ENCODE assay signal across 7 mouse cellular contexts in genomic region chr11:59393591-59393990, GRCm38 (mm10). TPM values are rescaled to one million over a fixed set of nuclear protein-coding genes. Genes with fewer than 3 reads are reported as not detected.
DNase-seq lines count a peak whose midpoint lies in the region; ATAC-seq lines count a peak whose summit lies in the region.

No protein-coding gene starts in this region.

- H3K27me3 ChIP-seq in forebrain, embryonic 15.5 days: no peaks in the 10 kb centered on the region
- H3K27me3 ChIP-seq in neural tube, embryonic 15.5 days (replicated peaks): no peaks in the 10 kb centered on the region

- no peak overlapping the region for H3K9ac ChIP-seq in forebrain, embryonic 15.5 days (replicated peaks)
- H3K9ac ChIP-seq in neural tube, embryonic 15.5 days (replicated peaks): no peak overlapping the region

- H3K27ac ChIP-seq in forebrain, embryonic 15.5 days (replicated peaks): no peak overlapping the region
- peak overlapping the region; percentile 58 for H3K27ac ChIP-seq in neural tube, embryonic 15.5 days (replicated peaks)

- peak; percentile 27 to 35 for DNase-seq in left cerebral cortex, postnatal 25 days (ENCODE audit: low spot score in 2 of 2)
- DNase-seq in left cerebral cortex, adult 8-10 months (ENCODE audit: low spot score in 2 of 2): no peak
- peak; percentile 57 to 74 for DNase-seq in adrenal gland, postnatal 4 days (ENCODE audit: low spot score in 2 of 2)
- peak; percentile 77 to 78 for DNase-seq in kidney, postnatal 4 days
- no peak for DNase-seq in urinary bladder, adult 18-20 months (ENCODE audit: low spot score in 2 of 2)

- H3K36me3 ChIP-seq in forebrain, embryonic 15.5 days: no peaks in the 10 kb centered on the region
- 0 out of 2 replicates have a peak, but pooled peaks cover 2% of the 10 kb centered on the region for H3K36me3 ChIP-seq in neural tube, embryonic 15.5 days

- H3K4me2 ChIP-seq in forebrain, embryonic 15.5 days (replicated peaks): no peak overlapping the region
- H3K4me2 ChIP-seq in neural tube, embryonic 15.5 days: no peak overlapping the region

- intact Hi-C loops in left cerebral cortex, postnatal 25 days (cut with DNase I): no loop called here

- peak; percentile 32; the same call in 1 of the 2 replicates for ATAC-seq in forebrain, embryonic 15.5 days (replicated peaks)
- no peak for ATAC-seq in neural tube, embryonic 15.5 days (ENCODE audit: low FRiP score)

- H3K4me3 ChIP-seq in forebrain, embryonic 15.5 days: no peak overlapping the region
- H3K4me3 ChIP-seq in neural tube, embryonic 15.5 days (replicated peaks): no peak overlapping the region

- H3K9me3 ChIP-seq in forebrain, embryonic 15.5 days: no peaks in the 10 kb centered on the region
- no peaks in the 10 kb centered on the region for H3K9me3 ChIP-seq in neural tube, embryonic 15.5 days (replicated peaks)

- H3K4me1 ChIP-seq in forebrain, embryonic 15.5 days: peaks cover 8% of the 10 kb centered on the region
- peaks cover 8% of the 10 kb centered on the region; the same call in 1 of the 2 replicates for H3K4me1 ChIP-seq in neural tube, embryonic 15.5 days

- 22% methylated on average over 9 of the region's 9 CpGs for WGBS in forebrain, embryonic 15.5 days
- WGBS in neural tube, embryonic 15.5 days: 25% methylated on average over 9 of the region's 9 CpGs

RNA-seq across cellular contexts. Expression of gene Prss38, which starts 18.1 kb away (rescaled TPM):
- not detected for total RNA-seq in left cerebral cortex, postnatal 25 days (2021)
- not detected for total RNA-seq in left cerebral cortex, adult 8-10 months (2022)
- not detected for total RNA-seq in adrenal gland, postnatal 4 days (2021)
- not detected in 2 replicates for polyA plus RNA-seq in forebrain, embryonic 15.5 days (2015; fragmentation: Nextera tagmentation; extraction: Ambion mirVana)
- not detected in 2 replicates for polyA plus RNA-seq in neural tube, embryonic 15.5 days (2015; fragmentation: Nextera tagmentation; extraction: Ambion mirVana)

RNA-seq across cellular contexts. Expression of gene Jmjd4, which starts 56.3 kb away (rescaled TPM):
- total RNA-seq in left cerebral cortex, postnatal 25 days (2021): 10 to 100 TPM; 28.4 to 28.9 TPM
- 10 to 100 TPM; 26.0 to 29.1 (median 26.6) TPM for total RNA-seq in left cerebral cortex, adult 8-10 months (2022)
- 10 to 100 TPM; 11.4 to 12.1 TPM for total RNA-seq in adrenal gland, postnatal 4 days (2021)
- polyA plus RNA-seq in forebrain, embryonic 15.5 days (2015; fragmentation: Nextera tagmentation; extraction: Ambion mirVana): 13.9 TPM in 2 replicates
- polyA plus RNA-seq in neural tube, embryonic 15.5 days (2015; fragmentation: Nextera tagmentation; extraction: Ambion mirVana): 20.2 and 20.5 TPM in 2 replicates

RNA-seq across cellular contexts. Expression of gene Snap47, which starts 57.4 kb away (rescaled TPM):
- 100 to 1,000 TPM; 384 to 420 TPM for total RNA-seq in left cerebral cortex, postnatal 25 days (2021)
- 100 to 1,000 TPM; 364 to 399 (median 383) TPM for total RNA-seq in left cerebral cortex, adult 8-10 months (2022)
- 10 to 100 TPM; 73.3 to 76.6 TPM for total RNA-seq in adrenal gland, postnatal 4 days (2021)
- polyA plus RNA-seq in forebrain, embryonic 15.5 days (2015; fragmentation: Nextera tagmentation; extraction: Ambion mirVana): 354 and 388 TPM in 2 replicates
- 541 and 630 TPM in 2 replicates for polyA plus RNA-seq in neural tube, embryonic 15.5 days (2015; fragmentation: Nextera tagmentation; extraction: Ambion mirVana)

Comparison
In these comparisons a context has a peak if more than half of its experiments do, and no peak if none do; other contexts are left out.
1. DNase-seq: peak in left cerebral cortex, postnatal 25 days (2 of 2), adrenal gland, postnatal 4 days (2 of 2) and kidney, postnatal 4 days (2 of 2); none in left cerebral cortex, adult 8-10 months (0 of 2) and urinary bladder, adult 18-20 months (0 of 2).
2. RNA of gene Snap47, which starts 57.4 kb away (total RNA-seq): 384 to 420 TPM in left cerebral cortex, postnatal 25 days and 364 to 399 TPM in left cerebral cortex, adult 8-10 months; 73.3 to 76.6 TPM in adrenal gland, postnatal 4 days; every median in the first group is over 4 times any median in the second.